Mouse (Mus musculus): ENCODE measurements around the gene Ferd3l. TPM values are rescaled to one million over a fixed set of nuclear protein-coding genes. Genes with fewer than 3 reads are reported as not detected.

Ferd3l gene
- total RNA-seq, 2 experiments from 2014 or later = not detected

GRCm38 (mm10) chr12:33965661-33966360 is 37.6 kb downstream of the Ferd3l start:
- DNase-seq = no peak

GRCm38 (mm10) chr12:33966490-33967415 is 38.5 kb downstream of the Ferd3l start:
- DNase-seq = peak; percentile 16

- DNase-seq = peak; percentile 12
Measured at GRCm38 (mm10) chr12:33967514-33967913, 39.3 kb downstream of the Ferd3l start.

GRCm38 (mm10) chr12:33968041-33968897 is 40.0 kb downstream of the Ferd3l start:
- DNase-seq = no peak

GRCm38 (mm10) chr12:33968898-33969178 is 40.6 kb downstream of the Ferd3l start:
- DNase-seq = no peak

Other genes starting within 250 kb of the Ferd3l start
- gene Twist1, start 29.2 kb downstream of the Ferd3l start, total RNA-seq (2021) = 1 to 10 TPM; 3.9 to 8.4 TPM

Measured in gastrocnemius, postnatal 10 days (tissue).